Mouse (Mus musculus) thymus, postnatal 10 days (tissue): ENCODE measurements around the gene Mycn.

Experiments used
- DNase-seq, 2 experiments: peaks; one replicate each; pipeline ENCODE4 v3.0.0; 2021; ENCODE audit warnings: low spot score in 2 of 2

Mycn gene

GRCm38 (mm10) chr12:12924446-12924845 is 17.3 kb downstream of the Mycn start:
- DNase-seq = no peak

- no peak for DNase-seq
Observed at GRCm38 (mm10) chr12:12920166-12921157, 21.3 kb downstream of the Mycn start.

GRCm38 (mm10) chr12:12916298-12916697 is 25.4 kb downstream of the Mycn start:
- no peak for DNase-seq

GRCm38 (mm10) chr12:12910356-12910979 is 31.2 kb downstream of the Mycn start:
- DNase-seq = no peak

GRCm38 (mm10) chr12:12909631-12910277 is 32.0 kb downstream of the Mycn start:
- DNase-seq = no peak

GRCm38 (mm10) chr12:12906771-12907170 is 34.9 kb downstream of the Mycn start:
- DNase-seq = no peak

- DNase-seq = no peak
Observed at GRCm38 (mm10) chr12:12906321-12906720, 35.4 kb downstream of the Mycn start.

- DNase-seq = no peak
Observed at GRCm38 (mm10) chr12:12905117-12905516, 36.6 kb downstream of the Mycn start.

- no peak for DNase-seq
Observed at GRCm38 (mm10) chr12:12904512-12904953, 37.2 kb downstream of the Mycn start.

GRCm38 (mm10) chr12:12904086-12904485 is 37.6 kb downstream of the Mycn start:
- no peak for DNase-seq

- no peak for DNase-seq
Observed at GRCm38 (mm10) chr12:12902403-12902802, 39.3 kb downstream of the Mycn start.

GRCm38 (mm10) chr12:12898356-12899126 is 43.2 kb downstream of the Mycn start:
- no peak for DNase-seq

- DNase-seq = no peak
Observed at GRCm38 (mm10) chr12:12893986-12894385, 47.7 kb downstream of the Mycn start.

- DNase-seq = no peak
Observed at GRCm38 (mm10) chr12:12886191-12886889, 55.4 kb downstream of the Mycn start.
